Mouse (Mus musculus) spleen, adult 2 months (tissue): ENCODE data around the gene Apbb2.

Source experiments
- CTCF ChIP-seq: fragments of 200-500 bp; IDR thresholded peaks from 2 replicates; pipeline ENCODE4 v1.5.1; 2011; ENCODE audit warnings: mild to moderate bottlenecking, inconsistent platforms; ENCODE audit not compliant: insufficient read depth, insufficient read length, insufficient replicate concordance; ENCODE audit errors: extremely low read depth
- POLR2A ChIP-seq: fragments of 200-500 bp; IDR thresholded peaks from 2 replicates; pipeline ENCODE4 v1.6.1; 2011; ENCODE audit warnings: low read depth, low read length, inconsistent platforms

DNA sequence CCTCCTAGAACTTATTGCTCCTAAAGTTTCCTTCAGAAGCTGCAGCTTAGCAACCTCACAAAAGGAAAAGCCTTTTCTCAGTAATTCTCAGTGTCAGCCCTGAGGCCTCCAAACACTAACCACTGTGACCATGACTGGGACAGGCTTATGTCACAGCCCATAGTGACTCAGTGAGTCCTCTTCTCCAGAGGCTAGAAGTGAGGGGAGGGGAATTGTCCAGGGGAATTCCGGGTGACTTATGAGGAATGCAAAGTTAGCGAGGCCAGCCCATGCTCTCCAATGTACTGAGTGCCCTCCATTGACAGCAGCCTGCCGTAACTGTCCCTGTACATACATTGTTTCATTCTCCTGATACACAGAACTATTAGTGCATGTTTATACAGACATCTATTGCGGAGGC, 76.1 kb downstream of the Apbb2 start:
- TF ChIP-seq CTCF (no peak), POLR2A (no peak)
